Mouse (Mus musculus) erythroblast, embryonic 14.5 days (primary cell): ENCODE results near the gene Ak8. TPM values are rescaled to one million over a fixed set of nuclear protein-coding genes. Genes with fewer than 3 reads are reported as not detected.

Experiments used
- H3K27me3 ChIP-seq: 2 replicates; pipeline ENCODE4 v1.6.1; 2012; ENCODE audit warnings: inconsistent platforms; ENCODE audit not compliant: control insufficient read depth
- H3K36me3 ChIP-seq: 2 replicates; pipeline ENCODE4 v1.6.1; 2012; ENCODE audit warnings: mild to moderate bottlenecking, inconsistent platforms; ENCODE audit not compliant: control insufficient read depth
- H3K4me1 ChIP-seq: 2 replicates; pipeline ENCODE4 v1.6.1; 2012; ENCODE audit warnings: inconsistent platforms; ENCODE audit not compliant: control insufficient read depth
- H3K4me3 ChIP-seq: replicated peaks from 2 replicates; pipeline ENCODE3; 2012; ENCODE audit warnings: moderate library complexity, mild to moderate bottlenecking, inconsistent platforms
- H3K9me3 ChIP-seq: 2 replicates; pipeline ENCODE4 v1.6.1; 2012; ENCODE audit warnings: low read length, inconsistent platforms, mixed read lengths; ENCODE audit not compliant: control insufficient read depth
- GATA1 ChIP-seq: IDR thresholded peaks from 2 replicates; pipeline ENCODE4 v1.6.1; 2012; ENCODE audit warnings: low read length, inconsistent platforms, mixed read lengths
- TAL1 ChIP-seq: IDR thresholded peaks from 3 replicates; pipeline ENCODE4 v1.6.1; 2012; ENCODE audit warnings: low read length, inconsistent platforms, mixed read lengths
- polyA plus RNA-seq: library from polyadenylated mRNA; stranded (reverse); fragments of >175 nt; gene quantifications from 2 replicates; pipeline ENCODE4 v1.2.3, GENCODE M21; 2012

Ak8 gene
- polyA plus RNA-seq, 1 experiment, result not detected

GRCm38 (mm10) chr2:28680710-28681109 lies 19.3 kb upstream of the Ak8 start:
- no peaks in the 10 kb centered on the region for H3K9me3 ChIP-seq
- no peak overlapping the region for H3K4me3 ChIP-seq
- TF ChIP-seq TAL1, result no peak
- no peak for TF ChIP-seq GATA1
- H3K27me3 ChIP-seq, result no peaks in the 10 kb centered on the region
- peaks cover 99% of the 10 kb centered on the region for H3K36me3 ChIP-seq
- no peaks in the 10 kb centered on the region for H3K4me1 ChIP-seq

DNA sequence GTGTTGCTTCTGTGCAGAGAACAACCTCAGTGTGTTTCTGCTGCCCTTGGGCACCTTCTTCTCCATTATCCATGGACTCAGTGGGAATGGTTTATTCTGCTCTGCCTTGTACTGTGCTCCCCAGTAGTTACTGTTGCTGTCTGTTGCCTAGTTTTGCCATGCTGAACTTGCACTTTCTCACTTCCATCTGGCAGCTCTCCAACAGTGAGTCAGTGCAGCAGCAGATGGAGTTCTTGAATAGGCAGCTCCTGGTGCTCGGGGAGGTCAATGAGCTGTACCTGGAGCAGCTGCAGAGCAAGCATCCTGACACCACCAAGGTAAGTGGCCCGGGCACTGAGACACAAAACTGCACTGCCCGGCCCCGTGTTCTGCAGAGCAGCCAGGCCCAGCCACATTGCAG lies 18.2 kb upstream of the Ak8 start:
- no peak for TF ChIP-seq TAL1
- no peak for TF ChIP-seq GATA1
- H3K4me1 ChIP-seq, result no peaks in the 10 kb centered on the region
- no peaks in the 10 kb centered on the region for H3K9me3 ChIP-seq
- H3K36me3 ChIP-seq, result peaks cover 99% of the 10 kb centered on the region
- H3K27me3 ChIP-seq, result no peaks in the 10 kb centered on the region
- H3K4me3 ChIP-seq, result no peak overlapping the region

DNA sequence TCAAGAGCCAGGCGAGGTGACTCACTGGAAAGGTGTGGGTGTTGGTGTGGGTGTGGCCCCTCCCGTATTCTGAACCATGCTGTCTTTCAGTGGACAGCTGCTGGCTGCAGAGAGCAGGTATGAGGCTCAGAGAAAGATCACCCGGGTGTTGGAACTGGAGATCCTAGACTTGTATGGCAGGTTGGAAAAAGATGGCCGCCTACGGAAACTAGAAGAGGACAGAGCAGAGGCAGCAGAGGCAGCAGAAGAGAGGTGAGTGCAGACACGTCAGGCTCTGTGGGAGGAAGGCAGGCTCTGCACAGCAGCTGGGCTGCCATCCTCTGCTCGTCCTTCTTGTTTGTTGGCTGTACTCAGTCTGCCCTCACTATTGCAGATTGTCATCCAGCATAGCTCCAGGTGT lies 14.1 kb upstream of the Ak8 start:
- TF ChIP-seq TAL1 (no peak), GATA1 (no peak)
- Histone ChIP-seq H3K36me3 (peaks cover 83% of the 10 kb centered on the region), H3K27me3 (no peaks in the 10 kb centered on the region), H3K4me3 (no peak overlapping the region), H3K9me3 (no peaks in the 10 kb centered on the region), H3K4me1 (no peaks in the 10 kb centered on the region; the same call in 1 of the 2 replicates)

DNA sequence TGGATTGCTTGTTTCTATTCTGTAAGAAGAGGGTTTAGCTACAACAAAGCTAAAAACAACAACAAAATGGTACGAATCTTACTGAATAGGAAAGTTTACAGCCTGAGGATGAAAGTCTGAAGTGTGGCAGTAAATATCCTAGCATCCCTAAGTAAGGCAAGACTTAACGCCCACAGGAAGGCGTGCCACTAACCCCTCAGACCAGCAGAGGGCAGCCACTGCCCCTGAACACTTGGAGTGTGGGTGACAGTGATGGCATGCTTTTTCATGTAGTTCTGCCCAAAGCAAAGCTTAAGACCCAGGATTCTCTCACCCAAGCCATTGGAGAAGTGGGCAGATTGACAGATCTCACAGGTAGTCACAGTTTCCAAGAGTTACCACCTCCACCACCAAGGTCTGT lies 11.5 kb upstream of the Ak8 start:
- peaks cover 58% of the 10 kb centered on the region for H3K36me3 ChIP-seq
- H3K4me3 ChIP-seq, result no peak overlapping the region
- H3K27me3 ChIP-seq, result no peaks in the 10 kb centered on the region
- no peaks in the 10 kb centered on the region for H3K9me3 ChIP-seq
- TF ChIP-seq TAL1 (no peak), GATA1 (no peak)
- no peaks in the 10 kb centered on the region; the same call in 1 of the 2 replicates for H3K4me1 ChIP-seq

DNA sequence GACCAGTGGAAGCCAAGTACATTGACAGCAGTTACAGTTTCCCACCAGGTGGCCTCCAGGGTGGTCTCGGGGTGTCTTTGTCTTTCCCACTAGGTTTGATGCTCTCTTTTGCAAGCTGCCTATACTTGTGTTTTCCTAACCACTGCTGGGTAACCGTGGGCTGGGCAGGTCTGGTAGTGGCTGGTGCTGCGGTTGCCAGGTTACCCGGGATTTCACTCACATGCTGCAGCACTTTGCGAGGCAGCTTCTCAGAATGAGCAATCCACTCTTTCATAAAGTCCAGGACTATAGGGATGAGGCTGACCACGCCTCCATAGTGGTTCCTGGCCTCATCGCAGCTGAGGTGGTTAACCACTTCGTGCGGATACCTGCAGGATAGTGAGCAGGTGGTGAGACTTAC lies 7.3 kb upstream of the Ak8 start:
- no peaks in the 10 kb centered on the region for H3K9me3 ChIP-seq
- no peaks in the 10 kb centered on the region; the same call in 1 of the 2 replicates for H3K4me1 ChIP-seq
- TF ChIP-seq GATA1, result no peak
- TF ChIP-seq TAL1, result no peak
- peaks cover 2% of the 10 kb centered on the region for H3K27me3 ChIP-seq
- H3K36me3 ChIP-seq, result peaks cover 15% of the 10 kb centered on the region
- H3K4me3 ChIP-seq, result no peak overlapping the region

- H3K4me1 ChIP-seq, result peaks cover 38% of the 10 kb centered on the region
- TF ChIP-seq TAL1, result no peak
- no peak for TF ChIP-seq GATA1
- H3K9me3 ChIP-seq, result no peaks in the 10 kb centered on the region
- H3K36me3 ChIP-seq, result no peaks in the 10 kb centered on the region
- H3K4me3 ChIP-seq, result no peak overlapping the region
- H3K27me3 ChIP-seq, result peaks cover 28% of the 10 kb centered on the region
Measured at GRCm38 (mm10) chr2:28698566-28698965, 1.4 kb upstream of the Ak8 start.

DNA sequence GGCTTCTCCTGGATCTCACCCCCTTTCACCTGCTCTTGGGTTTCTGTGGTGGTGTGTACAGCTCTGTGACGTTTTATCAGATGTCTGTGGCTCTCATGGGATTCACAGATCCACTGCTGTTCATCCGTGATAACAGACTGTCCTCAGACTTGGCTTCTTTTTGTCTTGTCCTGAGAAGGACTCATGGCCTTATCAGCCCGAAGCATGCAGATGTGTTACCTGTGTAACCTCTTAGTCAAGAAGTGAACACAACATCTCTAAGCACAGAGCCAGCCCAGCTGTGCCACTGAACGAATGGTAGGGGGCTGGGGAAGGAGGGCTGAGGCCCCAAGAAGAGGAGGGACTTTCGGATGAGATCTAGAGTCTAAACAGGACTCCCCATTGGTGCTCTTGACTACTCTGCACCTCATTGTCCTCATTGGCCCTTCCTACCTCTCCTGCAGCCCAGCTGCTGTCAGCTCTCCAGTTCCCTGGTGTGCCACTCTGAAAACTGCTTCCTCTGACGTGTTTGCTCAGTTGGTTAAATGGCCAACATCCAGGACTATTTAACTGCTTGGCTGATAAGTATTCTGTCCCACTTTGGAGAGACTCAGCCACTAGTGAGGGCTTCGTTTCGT lies 1.8 kb downstream of the Ak8 start:
- Histone ChIP-seq H3K36me3 (no peaks in the 10 kb centered on the region), H3K4me1 (peaks cover 50% of the 10 kb centered on the region), H3K9me3 (no peaks in the 10 kb centered on the region), H3K27me3 (peaks cover 28% of the 10 kb centered on the region), H3K4me3 (no peak overlapping the region)
- TF ChIP-seq GATA1 (peak; percentile 37; the same call in 1 of the 2 replicates), TAL1 (peak; percentile 52; the same call in 2 of the 3 replicates)

GRCm38 (mm10) chr2:28706106-28706636 lies 6.2 kb downstream of the Ak8 start:
- Histone ChIP-seq H3K27me3 (no peaks in the 10 kb centered on the region; the same call in 1 of the 2 replicates), H3K4me1 (peaks cover 34% of the 10 kb centered on the region), H3K9me3 (no peaks in the 10 kb centered on the region), H3K36me3 (no peaks in the 10 kb centered on the region), H3K4me3 (no peak overlapping the region)
- TF ChIP-seq GATA1, result no peak
- TF ChIP-seq TAL1, result no peak

DNA sequence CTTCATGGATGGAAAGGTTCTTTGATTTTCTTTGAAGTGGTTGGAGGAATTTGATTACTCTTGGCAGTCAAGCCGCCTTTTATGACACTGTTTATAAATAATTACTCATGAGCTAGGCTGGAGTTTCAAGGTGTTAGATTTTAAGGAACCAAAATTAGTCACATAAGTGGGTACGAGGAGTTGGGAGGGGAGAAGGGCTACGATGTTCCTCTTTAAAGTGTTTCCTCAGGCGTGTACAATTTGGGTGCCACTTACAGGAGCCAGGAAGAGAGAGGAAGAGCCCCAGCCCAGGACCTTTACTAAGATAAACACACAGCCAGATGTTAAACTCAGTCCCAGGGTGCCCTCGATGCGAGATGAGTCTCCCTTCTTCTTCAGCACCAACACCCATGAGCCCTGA lies 6.8 kb downstream of the Ak8 start:
- no peaks in the 10 kb centered on the region for H3K9me3 ChIP-seq
- peaks cover 28% of the 10 kb centered on the region for H3K4me1 ChIP-seq
- TF ChIP-seq TAL1 (no peak), GATA1 (no peak)
- H3K36me3 ChIP-seq, result no peaks in the 10 kb centered on the region
- no peaks in the 10 kb centered on the region; the same call in 1 of the 2 replicates for H3K27me3 ChIP-seq
- H3K4me3 ChIP-seq, result no peak overlapping the region

DNA sequence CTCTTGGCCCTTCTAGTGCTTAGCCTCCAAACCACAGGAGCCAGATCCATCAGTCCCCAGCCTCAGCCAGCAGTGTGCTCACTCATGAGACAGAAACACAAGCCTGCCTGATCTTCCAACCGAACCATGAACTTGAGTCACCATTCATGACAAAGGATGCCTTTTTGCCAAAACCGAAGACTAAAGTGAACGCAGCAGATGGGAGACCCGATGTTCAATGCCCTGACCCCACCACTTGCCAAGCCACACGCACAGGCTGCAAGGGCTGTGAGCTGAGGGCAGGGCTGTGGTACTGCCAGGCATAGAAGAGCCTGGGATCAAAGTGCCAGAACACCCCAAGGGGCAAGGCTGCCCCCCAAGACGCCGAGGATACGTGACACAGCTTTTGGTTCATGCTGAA lies 13.1 kb downstream of the Ak8 start:
- Histone ChIP-seq H3K27me3 (no peaks in the 10 kb centered on the region; the same call in 1 of the 2 replicates), H3K9me3 (no peaks in the 10 kb centered on the region), H3K4me1 (no peaks in the 10 kb centered on the region), H3K4me3 (no peak overlapping the region), H3K36me3 (no peaks in the 10 kb centered on the region)
- TF ChIP-seq GATA1, result no peak
- no peak for TF ChIP-seq TAL1
